Mouse (Mus musculus): Measurements from ENCODE around the gene Gm20425.

Gm20425 gene

GRCm38 (mm10) chr9:103230151-103230951 lies at the start of gene Gm20425, which contains the start of gene Trf:
TSS of gene Gm20425 (minus strand) at chr9:103230307.
TSS of gene Trf (minus strand) at chr9:103230444.
- peak; percentile 56 to 78 for DNase-seq (ENCODE audit: low spot score in 2 of 2)

DNA sequence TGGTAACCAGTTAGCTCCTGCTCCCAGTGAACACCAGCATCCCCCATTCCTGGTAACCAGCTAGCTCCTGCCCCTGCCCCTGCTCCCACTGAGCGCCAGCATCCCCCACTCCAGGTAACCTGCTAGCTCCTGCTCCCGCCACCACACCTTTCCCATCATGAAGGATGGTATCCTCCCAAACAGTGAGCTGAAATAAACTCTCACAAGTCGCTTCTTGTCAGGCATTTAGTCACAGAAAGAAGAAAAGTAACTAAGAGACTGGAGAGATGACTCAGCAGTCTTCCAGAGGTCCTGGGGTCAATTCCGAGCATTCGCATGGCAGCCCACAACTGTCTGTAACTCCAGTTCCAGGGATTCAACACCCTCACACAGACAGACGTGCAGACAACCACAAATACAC lies 46.8 kb upstream of the Gm20425 start:
- DNase-seq (ENCODE audit: low spot score in 2 of 2), result no peak

DNA sequence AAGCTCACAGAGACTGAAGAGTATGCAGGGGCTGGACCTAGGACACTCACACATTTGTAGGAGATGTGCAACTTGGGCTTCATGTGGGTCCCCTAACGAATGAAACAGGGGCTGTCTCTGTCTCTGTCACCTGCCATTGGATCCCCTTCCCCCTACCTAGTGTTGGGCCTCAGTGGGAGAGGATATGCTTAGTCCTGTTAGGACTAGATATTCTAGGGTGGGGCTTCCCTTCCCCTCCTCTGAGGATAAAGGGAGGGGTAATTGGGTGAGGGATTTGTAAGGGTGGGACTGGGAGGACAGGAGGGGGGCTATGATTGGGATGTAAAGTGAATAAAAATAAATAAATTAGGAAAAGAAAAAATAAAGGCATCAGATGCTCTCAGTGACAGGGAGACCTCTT lies 45.6 kb upstream of the Gm20425 start:
- no peak for DNase-seq (ENCODE audit: low spot score in 2 of 2)

DNA sequence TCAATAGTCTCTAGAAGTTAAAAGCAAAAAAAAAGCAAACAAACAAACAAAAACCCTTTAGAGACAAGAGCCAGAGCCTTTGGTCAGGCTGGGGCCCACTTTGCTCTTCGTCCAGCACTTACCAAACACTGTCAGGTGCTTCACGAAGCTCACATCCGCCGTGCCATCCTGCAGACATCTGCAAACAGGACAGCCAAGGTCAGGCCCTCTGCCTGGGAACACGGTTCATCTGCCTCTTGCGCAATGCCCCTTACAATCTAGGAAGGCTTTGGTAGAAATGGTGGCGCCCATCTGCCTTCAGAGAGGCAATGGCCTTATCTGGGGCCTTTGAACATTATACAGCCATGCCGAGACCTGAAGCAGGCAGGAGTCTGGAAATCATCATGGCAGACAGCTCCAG lies 44.7 kb upstream of the Gm20425 start:
- no peak for DNase-seq (ENCODE audit: low spot score in 2 of 2)

- DNase-seq (ENCODE audit: low spot score in 2 of 2), result no peak
Measured at GRCm38 (mm10) chr9:103271104-103271503, 41.0 kb upstream of the Gm20425 start.

DNA sequence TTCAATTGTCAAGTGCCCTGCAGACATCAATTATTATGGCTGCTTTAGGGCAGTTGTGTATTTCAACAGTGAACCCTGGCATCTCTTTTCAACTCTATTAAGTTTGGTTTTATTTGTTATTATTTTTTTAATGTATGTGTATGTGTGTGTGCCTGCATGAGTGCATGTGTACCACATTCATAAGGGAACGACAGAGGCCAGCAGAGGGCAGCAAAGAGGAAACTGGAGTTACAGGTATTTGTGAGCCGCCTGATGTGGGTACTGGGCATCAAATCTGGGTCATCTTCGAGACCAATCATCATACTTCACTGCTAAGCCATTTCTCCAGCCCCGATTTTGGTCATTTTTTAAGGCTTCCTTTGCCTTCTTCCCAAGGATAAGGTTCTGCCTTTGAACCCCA lies 35.7 kb upstream of the Gm20425 start:
- no peak for DNase-seq (ENCODE audit: low spot score in 2 of 2)

GRCm38 (mm10) chr9:103252906-103253305 lies 22.8 kb upstream of the Gm20425 start:
- no peak for DNase-seq (ENCODE audit: low spot score in 2 of 2)

DNA sequence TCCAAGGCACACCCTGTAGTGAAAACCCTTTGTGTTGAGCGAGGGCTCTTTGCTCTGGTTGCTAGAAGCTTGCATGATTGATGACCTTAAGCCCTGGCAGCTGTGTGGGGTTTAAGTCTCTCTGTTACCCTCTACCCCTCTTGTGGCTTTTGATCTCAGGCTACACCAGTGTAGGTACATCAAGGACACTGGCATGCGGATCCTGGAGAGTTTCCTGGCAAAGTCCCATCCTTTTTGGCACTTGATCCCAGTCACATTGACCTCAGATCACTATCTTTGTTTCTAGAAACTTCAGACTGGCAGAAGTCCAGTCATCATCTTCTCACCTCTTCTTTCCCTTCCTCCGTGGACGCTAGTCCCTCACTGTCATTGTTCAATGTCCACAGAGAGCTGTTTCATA lies 18.5 kb upstream of the Gm20425 start:
- no peak for DNase-seq (ENCODE audit: low spot score in 2 of 2)

- DNase-seq (ENCODE audit: low spot score in 2 of 2), result no peak
Measured at GRCm38 (mm10) chr9:103246526-103247168, 16.5 kb upstream of the Gm20425 start.

DNA sequence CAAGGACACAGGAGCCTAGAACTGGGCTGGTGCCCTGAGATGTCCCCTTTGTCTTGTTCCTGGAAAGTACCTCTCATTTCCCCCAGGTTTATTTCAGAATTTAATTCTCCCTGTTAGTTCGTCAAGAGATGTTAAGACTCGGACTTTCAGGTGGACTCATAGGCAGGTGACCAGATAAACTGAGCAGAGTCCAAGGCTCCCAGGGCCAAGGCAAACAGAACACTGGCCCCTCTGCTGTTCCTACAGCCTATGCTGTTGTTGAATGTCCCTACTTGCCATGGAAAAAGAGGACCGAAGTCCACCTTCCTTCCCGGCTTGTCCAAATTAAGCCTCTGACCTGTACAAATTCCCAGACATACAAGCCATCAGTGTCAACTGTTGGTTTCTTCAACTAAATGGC lies 13.5 kb upstream of the Gm20425 start:
- no peak for DNase-seq (ENCODE audit: low spot score in 2 of 2)

DNA sequence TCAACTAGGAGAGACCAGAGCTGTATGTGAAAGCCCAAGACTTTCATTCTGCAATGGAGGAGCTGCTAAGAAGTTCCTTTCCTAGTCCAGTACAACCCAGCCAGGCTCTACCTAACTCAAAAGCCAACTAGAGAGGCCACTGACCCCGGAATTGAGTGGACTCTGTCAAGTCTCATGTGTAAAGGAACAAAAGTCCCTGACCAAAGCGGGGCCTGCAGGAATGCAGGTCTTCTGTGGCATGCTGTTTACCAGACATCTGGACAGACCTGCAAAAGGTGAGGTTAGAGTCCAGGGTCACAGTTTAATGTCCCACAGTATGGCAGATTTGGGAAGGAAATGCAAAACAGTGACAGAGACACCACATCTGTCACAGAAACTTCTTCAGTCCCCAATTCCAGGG lies 11.1 kb upstream of the Gm20425 start:
- no peak for DNase-seq (ENCODE audit: low spot score in 2 of 2)

GRCm38 (mm10) chr9:103239471-103239870 lies 9.4 kb upstream of the Gm20425 start:
- DNase-seq (ENCODE audit: low spot score in 2 of 2), result no peak

DNA sequence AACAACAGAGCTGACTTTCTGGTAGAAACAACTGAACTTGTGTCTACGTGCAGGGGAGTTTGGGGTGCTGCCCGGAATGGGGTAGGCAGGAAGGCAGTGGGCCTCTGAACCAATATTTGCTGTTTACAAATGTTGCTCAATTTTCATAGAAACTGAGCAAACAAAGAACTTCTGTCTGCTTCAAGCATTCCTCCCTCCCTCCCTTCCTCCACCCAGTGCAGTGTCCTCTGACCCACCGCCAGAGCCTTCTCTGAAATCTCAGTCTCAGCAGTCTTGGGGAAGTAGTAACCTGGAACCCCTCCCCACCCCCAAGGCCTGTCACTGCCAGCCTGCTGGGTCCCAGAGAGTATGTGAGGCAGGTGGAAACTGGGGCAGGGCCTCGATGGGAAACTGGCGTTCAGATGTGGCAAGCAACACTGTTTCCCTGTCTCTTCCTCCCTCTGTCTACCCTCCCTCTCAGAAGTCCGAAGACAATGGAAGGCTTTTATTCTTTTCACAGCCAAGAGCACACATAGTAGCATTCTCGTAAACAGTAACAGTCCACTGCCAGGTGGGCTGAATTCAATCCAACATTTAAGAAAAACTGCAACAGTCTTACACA lies 4.6 kb upstream of the Gm20425 start:
- peak; percentile 45 to 67 for DNase-seq (ENCODE audit: low spot score in 2 of 2)

- no peak for DNase-seq (ENCODE audit: low spot score in 2 of 2)
Measured at GRCm38 (mm10) chr9:103234059-103234458, 4.0 kb upstream of the Gm20425 start.

DNA sequence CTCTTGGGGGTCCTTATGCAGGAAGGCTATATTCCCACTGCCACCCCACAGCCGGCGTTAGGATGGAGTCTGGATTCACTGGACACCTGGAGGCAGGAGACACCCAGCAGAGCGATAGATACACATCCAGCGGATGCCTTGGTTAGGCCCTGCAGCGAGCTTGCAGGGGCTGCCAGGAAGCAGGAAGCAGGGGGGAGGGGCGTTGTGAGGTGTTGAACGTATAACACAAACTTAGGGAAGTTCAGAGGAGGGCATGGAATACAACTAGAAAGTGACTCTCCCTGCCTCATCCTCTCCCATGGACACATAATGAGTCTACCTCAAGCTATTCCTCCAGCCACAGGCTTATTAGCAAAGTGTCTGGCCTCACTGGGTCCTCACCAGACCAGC lies 2.9 kb upstream of the Gm20425 start:
- no peak for DNase-seq (ENCODE audit: low spot score in 2 of 2)

DNA sequence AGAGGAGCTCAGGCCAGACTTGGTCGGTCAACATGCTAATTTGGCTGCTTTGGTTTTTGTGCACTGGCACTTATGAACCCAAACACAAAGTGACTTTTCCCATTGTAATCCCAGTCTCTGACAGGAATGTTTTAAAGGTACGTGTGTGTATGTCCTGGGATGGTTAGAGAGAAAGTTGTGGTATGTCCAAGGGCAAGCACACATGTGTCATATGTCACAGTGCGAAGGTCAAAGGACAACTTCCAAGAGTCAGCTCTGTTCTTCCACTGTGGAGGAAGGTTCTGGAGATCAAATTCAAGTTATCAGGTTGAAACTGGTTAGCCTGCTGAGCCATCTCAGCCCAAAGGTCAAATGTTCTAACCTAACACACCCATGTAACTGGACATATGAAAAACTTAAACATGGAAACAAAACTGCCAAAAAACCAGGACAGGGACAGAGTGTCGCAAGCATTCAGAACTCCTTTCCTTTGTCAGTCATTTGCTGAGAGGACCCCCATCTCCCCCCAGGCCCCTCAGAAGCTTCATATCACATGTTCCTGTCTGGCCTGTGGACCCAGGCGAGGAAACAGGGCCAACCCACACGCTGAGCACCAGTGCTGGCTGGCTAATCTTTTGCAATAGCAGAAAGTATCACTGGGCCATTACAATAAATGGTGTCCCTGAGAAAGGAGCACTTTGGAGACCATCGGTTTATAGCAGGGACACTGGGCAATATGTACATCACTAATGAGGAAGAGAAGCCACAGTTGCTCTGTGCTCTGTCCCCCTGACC lies 2.3 kb upstream of the Gm20425 start:
- no peak for DNase-seq (ENCODE audit: low spot score in 2 of 2)

DNA sequence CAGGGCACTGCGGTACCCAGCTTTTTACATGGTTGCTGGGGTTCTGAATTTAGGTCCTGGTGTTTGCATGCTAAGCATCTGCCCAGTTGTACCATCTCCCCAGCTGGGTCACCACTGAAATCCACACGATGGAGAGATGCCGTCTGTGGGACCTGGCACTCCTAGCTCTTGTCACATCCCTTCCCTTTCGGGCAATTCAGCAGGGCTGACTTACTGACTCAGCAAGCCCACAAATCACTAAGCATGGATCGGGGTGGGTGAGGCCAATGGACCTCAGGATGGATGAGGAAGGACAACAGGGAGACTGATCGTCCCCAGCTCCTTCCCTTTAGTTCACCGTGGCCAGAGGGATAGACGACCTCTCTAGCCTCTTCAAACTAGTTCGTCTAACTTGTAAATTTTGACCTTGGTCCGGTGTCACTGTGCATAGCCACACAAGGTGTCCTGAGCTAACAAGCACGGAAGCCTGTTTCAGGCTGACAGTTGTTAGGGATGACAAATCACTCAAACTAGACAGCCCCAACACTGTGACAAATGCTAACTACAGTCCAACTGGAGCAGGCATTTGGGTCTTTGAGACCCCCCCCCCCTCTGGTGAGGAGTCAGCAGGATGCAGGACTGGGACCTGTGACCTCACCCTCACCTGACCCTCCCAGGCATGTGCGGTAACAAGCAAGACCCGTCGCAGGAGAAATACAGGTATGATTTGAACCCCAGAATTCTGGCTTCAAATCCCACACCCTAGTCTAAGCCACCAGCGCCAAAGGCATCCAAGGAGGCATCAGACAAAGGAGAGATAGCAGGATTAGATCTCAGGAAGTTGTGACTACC lies 855 bp downstream of the Gm20425 start:
- DNase-seq (ENCODE audit: low spot score in 2 of 2), result no peak

DNA sequence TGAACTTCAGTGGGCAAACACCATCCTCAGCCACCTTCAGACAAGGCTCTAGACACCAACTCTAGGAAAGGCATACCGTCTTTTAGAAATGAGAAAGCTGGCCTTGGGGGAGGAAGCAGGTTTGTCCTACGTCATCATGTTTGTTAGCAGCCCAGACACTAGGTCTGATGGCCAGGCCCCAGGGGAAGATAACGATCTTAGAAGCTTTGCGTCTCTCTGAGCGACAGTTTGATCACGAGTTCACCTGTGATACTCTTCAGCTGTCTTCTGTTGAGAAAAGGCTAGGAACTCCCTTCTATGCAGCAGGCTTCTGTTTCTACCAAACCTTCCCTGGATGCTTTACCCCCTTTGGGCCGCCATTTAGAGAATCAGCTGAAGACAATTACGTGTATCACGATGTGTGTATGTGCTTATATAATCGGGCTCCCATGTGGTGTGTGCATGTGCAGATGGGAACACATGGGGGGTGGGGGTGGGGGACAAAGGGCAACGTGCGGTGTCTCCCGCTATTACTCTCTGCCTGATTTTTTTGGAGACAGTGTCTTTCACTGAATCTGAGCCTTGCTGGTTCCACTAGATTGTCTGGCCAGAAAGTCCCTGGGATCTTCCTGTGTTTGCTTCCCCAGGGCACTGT lies 1.6 kb downstream of the Gm20425 start:
- DNase-seq (ENCODE audit: low spot score in 2 of 2), result no peak

DNA sequence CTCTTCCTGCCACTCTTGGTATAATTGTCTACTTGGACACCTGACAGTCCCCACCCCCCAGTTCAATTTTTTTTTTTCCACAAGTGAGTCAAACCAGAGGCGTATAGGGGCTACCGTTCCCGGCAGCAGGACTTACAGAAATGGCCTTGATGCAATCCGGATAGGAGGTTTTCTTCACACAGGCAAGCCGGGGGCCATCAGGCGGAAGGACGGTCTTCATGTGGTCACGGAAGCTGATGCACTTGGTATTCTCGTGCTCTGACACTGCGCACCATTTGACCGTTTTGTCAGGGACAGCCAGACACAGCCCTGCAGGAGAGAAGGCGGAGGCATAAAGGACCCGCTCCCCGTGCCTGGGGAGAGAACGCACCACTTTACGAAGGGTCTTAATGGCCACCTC lies 2.3 kb downstream of the Gm20425 start:
- DNase-seq (ENCODE audit: low spot score in 2 of 2), result no peak

GRCm38 (mm10) chr9:103226806-103227205 lies 3.3 kb downstream of the Gm20425 start:
- DNase-seq (ENCODE audit: low spot score in 2 of 2), result no peak

GRCm38 (mm10) chr9:103225464-103225863 lies 4.6 kb downstream of the Gm20425 start:
- no peak for DNase-seq (ENCODE audit: low spot score in 2 of 2)
